Mouse (Mus musculus) myocyte (in vitro differentiated cells): ENCODE results near the gene Ncbp2.

Experiments used
- CEBPB ChIP-seq: IDR thresholded peaks from 2 replicates; pipeline ENCODE4 v1.6.1; 2011; ENCODE audit warnings: mild to moderate bottlenecking, moderate library complexity; ENCODE audit not compliant: poor library complexity, insufficient read depth, severe bottlenecking
- E2F4 ChIP-seq: IDR thresholded peaks from one replicate; pipeline ENCODE4 v1.6.1; 2011; ENCODE audit warnings: mild to moderate bottlenecking, control low read depth, moderate library complexity; ENCODE audit not compliant: insufficient read depth
- USF1 ChIP-seq: IDR thresholded peaks from one replicate; pipeline ENCODE4 v1.6.1; 2011; ENCODE audit warnings: low read depth, mild to moderate bottlenecking, control low read depth, moderate library complexity

- no peak for TF ChIP-seq CEBPB
- no peak for TF ChIP-seq E2F4
- no peak for TF ChIP-seq USF1
Observed at GRCm38 (mm10) chr16:31927412-31927811, 20.9 kb upstream of the Ncbp2 start.
